Mouse (Mus musculus) embryonic fibroblast, embryonic 13.5 days (primary cell): ENCODE measurements around the gene Phactr1.

ENCODE experiments used
- CTCF ChIP-seq: IDR thresholded peaks from 2 replicates; pipeline ENCODE4 v1.5.1; 2011; ENCODE audit warnings: mild to moderate bottlenecking, control low read depth, low read length, moderate library complexity, borderline replicate concordance; ENCODE audit not compliant: insufficient read depth
- POLR2A ChIP-seq: IDR thresholded peaks from 2 replicates; pipeline ENCODE4 v1.6.1; 2011; ENCODE audit warnings: low read depth, mild to moderate bottlenecking, control low read depth, low read length, moderate library complexity

- TF ChIP-seq POLR2A, result no peak
- TF ChIP-seq CTCF, result no peak
Observed at GRCm38 (mm10) chr13:42820513-42820912, 140.1 kb downstream of the Phactr1 start.
